Mouse (Mus musculus) thymus, adult 2 months (tissue): ENCODE measurements around the gene Pde8a.

Source experiments
- CTCF ChIP-seq: fragments of 200-500 bp; IDR thresholded peaks from 2 replicates; pipeline ENCODE4 v1.5.1; 2012; ENCODE audit warnings: mild to moderate bottlenecking, control low read depth, low read length, moderate library complexity, borderline replicate concordance; ENCODE audit not compliant: control insufficient read depth, poor library complexity, insufficient read depth; ENCODE audit errors: extremely low read depth
- POLR2A ChIP-seq: fragments of 200-500 bp; IDR thresholded peaks from 2 replicates; pipeline ENCODE4 v1.6.1; 2012; ENCODE audit warnings: mild to moderate bottlenecking, low read length, control low read depth, moderate library complexity; ENCODE audit not compliant: control insufficient read depth, poor library complexity, insufficient read depth; ENCODE audit errors: extremely low read depth

DNA sequence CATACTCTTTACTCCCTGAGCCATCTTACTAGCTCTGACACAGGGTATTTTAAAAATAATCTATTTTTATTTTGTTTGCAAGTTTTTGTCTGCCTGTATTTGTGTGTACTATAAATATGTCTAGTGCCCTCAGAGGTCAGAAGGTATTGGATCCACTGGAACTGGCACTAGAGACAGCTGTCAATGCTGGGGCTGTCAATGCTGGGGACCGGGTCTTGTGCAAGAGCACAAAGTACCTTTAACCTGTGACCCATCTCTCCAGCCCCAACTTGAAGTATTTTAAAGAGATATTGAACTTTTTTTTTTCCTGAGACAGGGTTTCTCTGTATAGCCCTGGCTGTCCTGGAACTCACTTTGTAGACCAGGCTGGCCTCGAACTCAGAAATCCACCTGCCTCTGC is 39.5 kb upstream of the Pde8a start:
- TF ChIP-seq CTCF (no peak), POLR2A (no peak)
